Mouse (Mus musculus) bone marrow macrophage, adult 2 months (primary cell): ENCODE measurements around the gene Tob2.

Experiments used
- CTCF ChIP-seq: IDR thresholded peaks from 2 replicates; pipeline ENCODE4 v1.5.1; 2012; ENCODE audit warnings: low read depth, mild to moderate bottlenecking, low read length, moderate library complexity
- POLR2A ChIP-seq: IDR thresholded peaks from 2 replicates; pipeline ENCODE4 v1.6.1; 2012; ENCODE audit warnings: mild to moderate bottlenecking, low read depth, low read length, borderline replicate concordance

DNA sequence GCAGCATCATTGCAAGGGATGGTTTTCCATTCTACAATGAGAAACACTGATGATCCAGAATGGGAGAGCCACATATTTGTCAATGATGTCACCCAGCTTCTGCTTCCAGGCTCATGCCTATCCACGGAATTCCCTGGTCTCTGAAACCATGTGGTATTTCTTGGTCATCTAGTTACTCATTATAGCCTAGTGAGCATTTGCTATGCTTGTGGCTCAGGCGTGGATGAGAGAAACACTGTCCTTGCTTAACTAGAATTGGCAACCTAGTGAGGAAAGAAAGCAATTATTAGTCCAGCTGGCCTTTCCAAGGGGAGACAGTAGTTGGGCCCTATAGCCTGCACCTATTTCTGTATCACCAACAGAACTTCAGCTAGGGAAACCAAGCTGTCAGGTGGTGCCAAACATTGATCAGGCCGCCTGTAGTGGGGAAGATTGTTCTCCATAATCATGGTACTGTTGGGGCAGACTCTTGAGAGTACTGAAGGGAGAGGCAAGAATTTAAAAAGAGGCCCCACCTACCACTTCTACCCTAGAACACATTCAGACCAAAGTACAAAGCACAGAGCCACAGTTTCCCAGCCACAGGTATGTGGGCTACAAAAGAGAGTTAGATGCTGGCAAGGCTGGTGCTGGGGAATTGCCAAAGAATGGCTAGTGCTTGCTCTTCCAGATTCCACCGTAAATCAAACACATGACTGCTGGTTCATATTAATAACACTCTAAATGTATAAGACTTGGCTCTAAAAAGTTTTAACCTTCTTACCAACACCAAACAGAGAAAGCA is 51.8 kb downstream of the Tob2 start:
- TF ChIP-seq CTCF (no peak), POLR2A (no peak)
